Mouse (Mus musculus): ENCODE results near the gene Syap1.

Gene Syap1

GRCm38 (mm10) chrX:162829741-162830140 is 58.5 kb downstream of the Syap1 start:
- no peak for DNase-seq

GRCm38 (mm10) chrX:162829203-162829708 is 59.0 kb downstream of the Syap1 start, which contains the start of gene Txlng:
TSS of gene Txlng (minus strand) at chrX:162829454.
- DNase-seq, result peak; percentile 98 to 99

- DNase-seq, result peak in 1 of 2 experiments; percentile 6
Measured at GRCm38 (mm10) chrX:162828783-162829182, 59.5 kb downstream of the Syap1 start.

GRCm38 (mm10) chrX:162828016-162828415 is 60.2 kb downstream of the Syap1 start:
- peak; percentile 51 to 68 for DNase-seq

All from lung, adult 18-20 months (tissue).